Mouse (Mus musculus) hematopoietic stem cell, adult 5-6 weeks (primary cell): ENCODE results near the gene Cfap45. TPM values are rescaled to one million over a fixed set of nuclear protein-coding genes. Genes with fewer than 3 reads are reported as not detected.

ENCODE experiments used
- ATAC-seq, 2 experiments: fragments of 125-278 bp in 1 of 2; replicated peaks in 1 of 2; 2 replicates each; pipeline ENCODE4 v1.8.0; 2016 to 2017; ENCODE audit warnings: inconsistent platforms in 2 of 2, mild to moderate bottlenecking in 2 of 2, moderate number of reproducible peaks in 2 of 2, low read depth in 1 of 2, moderate TSS enrichment in 1 of 2; ENCODE audit not compliant: low FRiP score in 2 of 2, poor library complexity in 2 of 2, severe bottlenecking in 2 of 2, insufficient read depth in 1 of 2, low TSS enrichment in 1 of 2
- total RNA-seq: library from RNA; stranded (forward); fragments of 172-1452, 232-1000 nt; gene quantifications from 2 replicates; pipeline ENCODE4 v1.2.3, GENCODE M21; 2017

Cfap45 gene
- total RNA-seq, 1 experiment from 2014 or later = 2.9 TPM

GRCm38 (mm10) chr1:172582436-172582835 is 61.8 kb downstream of the Cfap45 start:
- no peak for ATAC-seq

- ATAC-seq = no peak
Measured at GRCm38 (mm10) chr1:172584271-172584670, 63.7 kb downstream of the Cfap45 start.

- no peak for ATAC-seq
Measured at GRCm38 (mm10) chr1:172585026-172585425, 64.4 kb downstream of the Cfap45 start.

GRCm38 (mm10) chr1:172585612-172586567 is 65.3 kb downstream of the Cfap45 start:
- no peak for ATAC-seq

- peak; percentile 48 to 74 for ATAC-seq
Measured at GRCm38 (mm10) chr1:172590385-172590784, 69.8 kb downstream of the Cfap45 start, which contains the start of gene Slamf8. Gene Slamf8, minus strand, starts transcription at chr1:172590568.

GRCm38 (mm10) chr1:172593321-172593720 is 72.7 kb downstream of the Cfap45 start:
- ATAC-seq = no peak

GRCm38 (mm10) chr1:172593956-172594355 is 73.4 kb downstream of the Cfap45 start:
- no peak for ATAC-seq

- peak; percentile 49 to 77; a peak in 3 of 4 replicates for ATAC-seq
Measured at GRCm38 (mm10) chr1:172594495-172594894, 73.9 kb downstream of the Cfap45 start.

Other genes starting within 250 kb of the Cfap45 start
- not detected in 2 replicates for gene Atp1a2, start 222.7 kb upstream of the Cfap45 start, total RNA-seq
- gene Kcnj9, start 191.5 kb upstream of the Cfap45 start, total RNA-seq = not detected in 2 replicates
- gene Kcnj10, start 179.6 kb upstream of the Cfap45 start, total RNA-seq = 0.38 TPM in 1 of 2 replicates, not detected in the other
- gene Pigm, start 144.3 kb upstream of the Cfap45 start, total RNA-seq = 17.4 and 19.5 TPM in 2 replicates
- not detected in 2 replicates for gene Slamf9, start 45.4 kb upstream of the Cfap45 start, total RNA-seq
- 1.1 and 1.9 TPM in 2 replicates for gene Igsf9, start 39.0 kb upstream of the Cfap45 start, total RNA-seq
- gene Tagln2, start 20.8 kb upstream of the Cfap45 start, total RNA-seq = 251 and 258 TPM in 2 replicates
- not detected in 2 replicates for gene Vsig8, start 35.1 kb downstream of the Cfap45 start, total RNA-seq
- 0.50 and 1.3 TPM in 2 replicates for gene Slamf8, start 69.8 kb downstream of the Cfap45 start, total RNA-seq
- not detected in 2 replicates for gene Fcrl6, start 81.8 kb downstream of the Cfap45 start, total RNA-seq
- 0.79 and 2.1 TPM in 2 replicates for gene Dusp23, start 112.2 kb downstream of the Cfap45 start, total RNA-seq
- not detected in 2 replicates for gene Crp, start 177.3 kb downstream of the Cfap45 start, total RNA-seq